Mouse (Mus musculus): ENCODE results near the gene Pramef6.
"Not testable (repeated sequence)": the region's sequence is repeated elsewhere in the genome, so short reads cannot be mapped to it uniquely, and the experiment has no call there.

Gene Pramef6

GRCm38 (mm10) chr4:143900280-143900679 is at the start of gene Pramef6:
Gene Pramef6, minus strand, starts transcription at chr4:143900380.
- not testable (repeated sequence) for DNase-seq

GRCm38 (mm10) chr4:143894406-143894805 is 5.8 kb downstream of the Pramef6 start:
- DNase-seq = not testable (repeated sequence)

- DNase-seq = not testable (repeated sequence)
These were observed 17.8 kb downstream of the Pramef6 start for GRCm38 (mm10) chr4:143882371-143882770.

- not testable (repeated sequence) for DNase-seq
These were observed 54.0 kb downstream of the Pramef6 start, which contains the start of gene Gm13103 for GRCm38 (mm10) chr4:143846197-143846596. Gene Gm13103, plus strand, starts transcription at chr4:143846497.
